Mouse (Mus musculus): Measurements from ENCODE around the gene Ermard. TPM values are rescaled to one million over a fixed set of nuclear protein-coding genes. Genes with fewer than 3 reads are reported as not detected.
"Not testable (repeated sequence)": the region's sequence is repeated elsewhere in the genome, so short reads cannot be mapped to it uniquely, and the experiment has no call there.

Ermard gene
- polyA plus RNA-seq (2015; fragmentation: Nextera tagmentation; extraction: Ambion mirVana), result 79.6 and 93.2 TPM in 2 replicates

DNA sequence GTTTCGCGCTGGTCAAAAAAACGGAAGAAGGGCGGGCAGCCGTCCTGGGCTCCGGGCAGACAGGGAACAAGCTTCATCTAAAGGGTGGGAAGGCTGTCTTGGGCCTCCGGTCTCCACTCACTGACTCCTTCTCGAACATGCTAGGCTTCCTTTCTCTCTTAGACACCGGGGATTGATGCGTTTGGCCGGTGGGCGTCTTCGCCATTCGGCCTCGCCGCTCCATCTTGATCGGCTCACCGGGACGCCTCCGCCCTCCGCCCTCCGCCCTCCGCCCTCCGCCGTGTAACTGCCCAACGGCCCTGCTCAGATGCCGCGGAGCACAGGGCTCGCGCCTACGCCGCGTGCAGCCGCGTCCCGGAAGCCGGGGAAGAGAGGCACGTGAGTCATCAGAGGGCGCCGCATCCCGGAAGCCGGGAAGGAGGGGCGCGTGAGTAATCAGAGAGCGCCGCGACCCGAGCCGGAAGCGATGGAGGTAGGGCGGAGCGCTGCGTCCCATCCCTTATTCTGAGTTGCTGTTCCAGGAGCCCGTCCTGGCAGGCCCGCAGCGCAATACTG is at the start of gene Ermard, which contains the start of the genes Tcte3 and Gm3448:
TSS of gene Ermard (plus strand) at position 34 of the 555 bp plus-strand sequence.
TSS of gene Tcte3 (minus strand) at position 314 of the 555 bp plus-strand sequence.
TSS of gene Gm3448 (minus strand) at position 363 of the 555 bp plus-strand sequence.
- not testable (repeated sequence) for H3K4me3 ChIP-seq (ENCODE audit: low read length); H3K27ac ChIP-seq (ENCODE audit: low read length); H3K9me3 ChIP-seq (ENCODE audit: low read length); H3K27me3 ChIP-seq (ENCODE audit: insufficient read depth, low read length); H3K9ac ChIP-seq (replicated peaks; ENCODE audit: low read length); H3K36me3 ChIP-seq (ENCODE audit: insufficient read depth, low read length); H3K4me2 ChIP-seq (replicated peaks; ENCODE audit: low read depth, low read length); H3K4me1 ChIP-seq (ENCODE audit: insufficient read depth, low read length)
- 0% methylated on average over 12 of the region's 56 CpGs for WGBS
- peak; percentile 98 for ATAC-seq (ENCODE audit: low FRiP score, low TSS enrichment)

GRCm38 (mm10) chr17:14992522-14993138 is 48.4 kb upstream of the Ermard start:
- H3K4me3 ChIP-seq (ENCODE audit: low read length); H3K9me3 ChIP-seq (ENCODE audit: low read length); H3K27me3 ChIP-seq (ENCODE audit: insufficient read depth, low read length); H3K9ac ChIP-seq (replicated peaks; ENCODE audit: low read length); H3K4me2 ChIP-seq (replicated peaks; ENCODE audit: low read depth, low read length); H3K27ac ChIP-seq (ENCODE audit: low read length); H3K4me1 ChIP-seq (ENCODE audit: insufficient read depth, low read length); H3K36me3 ChIP-seq (ENCODE audit: insufficient read depth, low read length): not testable (repeated sequence)
- WGBS, result no CpG with 5 or more reads among the region's 98 CpGs
- ATAC-seq (ENCODE audit: low FRiP score, low TSS enrichment), result peak; percentile 80

- H3K27ac ChIP-seq (ENCODE audit: low read length); H3K9me3 ChIP-seq (ENCODE audit: low read length); H3K4me2 ChIP-seq (replicated peaks; ENCODE audit: low read depth, low read length); H3K9ac ChIP-seq (replicated peaks; ENCODE audit: low read length); H3K4me3 ChIP-seq (ENCODE audit: low read length); H3K36me3 ChIP-seq (ENCODE audit: insufficient read depth, low read length); H3K4me1 ChIP-seq (ENCODE audit: insufficient read depth, low read length); H3K27me3 ChIP-seq (ENCODE audit: insufficient read depth, low read length): not testable (repeated sequence)
- WGBS, result no CpG with 5 or more reads among the region's 47 CpGs
- ATAC-seq (ENCODE audit: low FRiP score, low TSS enrichment), result peak; percentile 89
Observed at GRCm38 (mm10) chr17:14993139-14993832, 47.7 kb upstream of the Ermard start.

- H3K27ac ChIP-seq (ENCODE audit: low read length); H3K4me2 ChIP-seq (replicated peaks; ENCODE audit: low read depth, low read length); H3K36me3 ChIP-seq (ENCODE audit: insufficient read depth, low read length); H3K9me3 ChIP-seq (ENCODE audit: low read length); H3K4me1 ChIP-seq (ENCODE audit: insufficient read depth, low read length); ATAC-seq (ENCODE audit: low FRiP score, low TSS enrichment); H3K9ac ChIP-seq (replicated peaks; ENCODE audit: low read length); H3K4me3 ChIP-seq (ENCODE audit: low read length); H3K27me3 ChIP-seq (ENCODE audit: insufficient read depth, low read length): not testable (repeated sequence)
- no CpG with 5 or more reads among the region's 5 CpGs for WGBS
Observed at GRCm38 (mm10) chr17:14994140-14994539, 46.9 kb upstream of the Ermard start.

DNA sequence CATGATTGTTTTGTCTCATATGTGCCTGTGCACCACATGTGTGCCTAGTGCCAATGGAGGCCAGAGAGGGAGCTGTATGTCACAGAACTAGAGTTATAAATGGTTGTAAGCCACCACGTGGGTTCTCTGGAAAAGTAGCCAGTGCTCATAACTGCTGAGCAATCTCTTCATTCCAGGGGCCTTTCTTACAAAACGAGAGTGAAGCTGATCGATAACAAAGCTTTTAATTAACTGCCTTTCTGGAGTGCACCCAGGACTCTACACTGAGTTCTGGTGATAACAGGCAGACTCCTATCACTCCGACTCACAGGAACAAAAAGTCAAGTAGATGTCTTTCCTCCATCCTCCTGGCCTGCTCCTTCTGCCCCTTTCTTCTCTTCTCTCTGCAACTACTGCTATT is 41.0 kb upstream of the Ermard start:
- not testable (repeated sequence) for H3K36me3 ChIP-seq (ENCODE audit: insufficient read depth, low read length); H3K4me3 ChIP-seq (ENCODE audit: low read length); H3K4me2 ChIP-seq (replicated peaks; ENCODE audit: low read depth, low read length); H3K27me3 ChIP-seq (ENCODE audit: insufficient read depth, low read length); H3K9ac ChIP-seq (replicated peaks; ENCODE audit: low read length); H3K27ac ChIP-seq (ENCODE audit: low read length); H3K4me1 ChIP-seq (ENCODE audit: insufficient read depth, low read length); H3K9me3 ChIP-seq (ENCODE audit: low read length); ATAC-seq (ENCODE audit: low FRiP score, low TSS enrichment)
- no CpG with 5 or more reads among the region's 4 CpGs for WGBS

- ATAC-seq (ENCODE audit: low FRiP score, low TSS enrichment); H3K27ac ChIP-seq (ENCODE audit: low read length); H3K4me2 ChIP-seq (replicated peaks; ENCODE audit: low read depth, low read length); H3K27me3 ChIP-seq (ENCODE audit: insufficient read depth, low read length); H3K4me1 ChIP-seq (ENCODE audit: insufficient read depth, low read length); H3K9me3 ChIP-seq (ENCODE audit: low read length); H3K4me3 ChIP-seq (ENCODE audit: low read length); H3K9ac ChIP-seq (replicated peaks; ENCODE audit: low read length); H3K36me3 ChIP-seq (ENCODE audit: insufficient read depth, low read length): not testable (repeated sequence)
- WGBS, result no CpG with 5 or more reads among the region's 3 CpGs
Observed at GRCm38 (mm10) chr17:15009088-15009487, 31.9 kb upstream of the Ermard start.

GRCm38 (mm10) chr17:15009706-15010413 is 31.1 kb upstream of the Ermard start, which contains the start of gene Gm3435:
Gene Gm3435, plus strand, starts transcription at chr17:15010176.
- H3K4me3 ChIP-seq (ENCODE audit: low read length); H3K9ac ChIP-seq (replicated peaks; ENCODE audit: low read length); H3K27ac ChIP-seq (ENCODE audit: low read length); H3K4me2 ChIP-seq (replicated peaks; ENCODE audit: low read depth, low read length); H3K4me1 ChIP-seq (ENCODE audit: insufficient read depth, low read length); H3K36me3 ChIP-seq (ENCODE audit: insufficient read depth, low read length); H3K27me3 ChIP-seq (ENCODE audit: insufficient read depth, low read length); H3K9me3 ChIP-seq (ENCODE audit: low read length): not testable (repeated sequence)
- WGBS, result no CpG with 5 or more reads among the region's 60 CpGs
- peak; percentile 98 for ATAC-seq (ENCODE audit: low FRiP score, low TSS enrichment)

DNA sequence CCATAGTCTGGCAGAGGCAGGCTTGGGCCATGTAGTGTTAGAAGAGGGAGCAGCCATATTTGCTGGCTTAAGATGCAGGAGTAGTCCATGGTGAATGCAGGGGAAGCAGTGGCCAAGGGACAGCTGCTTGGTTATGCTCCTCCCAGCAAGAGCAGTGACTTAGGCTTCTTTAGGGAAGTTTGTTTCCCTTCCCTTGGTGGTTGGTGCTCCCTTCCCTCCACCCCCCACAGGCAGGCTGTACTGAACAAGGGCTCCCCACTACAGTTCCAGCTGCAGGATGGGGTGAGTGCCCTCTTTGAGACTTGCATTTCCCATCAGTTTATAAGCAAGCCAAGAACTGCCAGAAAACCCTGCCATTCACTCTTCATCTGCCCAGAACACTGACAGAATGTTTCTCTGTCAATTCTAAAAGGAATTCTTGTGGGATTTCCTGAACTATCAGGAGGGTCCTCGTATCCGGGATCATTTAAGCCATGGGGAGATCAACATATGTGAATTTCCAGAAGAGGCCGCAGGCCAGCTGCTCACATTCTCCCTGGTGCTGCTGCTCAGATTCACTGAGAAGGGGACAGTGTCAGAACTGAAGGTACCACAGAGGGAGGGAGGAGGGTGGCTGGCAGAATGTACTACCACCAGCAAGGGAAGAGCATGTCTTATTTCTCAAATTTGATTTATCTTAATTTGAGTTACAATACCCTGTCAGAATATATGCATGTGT is 19.3 kb upstream of the Ermard start:
- not testable (repeated sequence) for H3K9ac ChIP-seq (replicated peaks; ENCODE audit: low read length); H3K27ac ChIP-seq (ENCODE audit: low read length); H3K9me3 ChIP-seq (ENCODE audit: low read length); H3K4me1 ChIP-seq (ENCODE audit: insufficient read depth, low read length); H3K36me3 ChIP-seq (ENCODE audit: insufficient read depth, low read length); H3K27me3 ChIP-seq (ENCODE audit: insufficient read depth, low read length); ATAC-seq (ENCODE audit: low FRiP score, low TSS enrichment); H3K4me3 ChIP-seq (ENCODE audit: low read length); H3K4me2 ChIP-seq (replicated peaks; ENCODE audit: low read depth, low read length)
- WGBS, result 85% methylated on average over 3 of the region's 3 CpGs

DNA sequence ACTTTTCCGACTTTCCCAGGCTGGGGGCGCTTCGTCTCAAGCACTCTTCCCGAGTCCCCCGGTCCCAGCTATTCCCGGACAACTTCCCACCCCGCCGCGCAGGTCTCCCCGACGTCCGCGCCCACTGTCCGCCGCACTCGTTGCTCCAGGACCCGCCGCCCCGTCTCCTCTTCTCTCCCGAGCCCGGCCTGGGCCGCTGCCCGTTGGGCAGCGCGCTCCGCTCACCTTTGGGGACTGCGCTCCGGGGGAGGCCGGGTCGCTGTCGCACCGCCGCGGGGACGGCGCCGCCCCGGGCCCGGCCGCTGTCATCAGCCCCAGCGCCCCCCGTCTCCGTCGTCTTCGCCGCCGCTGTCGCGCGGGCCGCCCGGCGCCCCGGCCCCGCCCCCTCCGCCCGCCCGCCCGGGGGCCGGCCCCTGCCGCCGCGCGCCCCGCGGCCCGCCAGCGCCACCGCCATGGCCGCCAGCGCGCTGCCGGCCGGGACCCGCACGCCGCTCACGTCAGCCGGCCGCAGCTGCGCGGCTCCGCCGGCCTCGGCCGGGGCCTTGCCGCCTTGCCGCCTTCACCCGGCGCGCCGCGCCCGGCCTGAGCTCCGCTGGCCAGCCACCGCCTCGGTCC is 17.0 kb upstream of the Ermard start:
- peak; percentile 84 for ATAC-seq (ENCODE audit: low FRiP score, low TSS enrichment)
- WGBS, result no CpG with 5 or more reads among the region's 97 CpGs

More for the DNA sequence above, 17.0 kb upstream of the Ermard start:
- H3K36me3 ChIP-seq (ENCODE audit: insufficient read depth, low read length); H3K4me2 ChIP-seq (replicated peaks; ENCODE audit: low read depth, low read length); H3K9me3 ChIP-seq (ENCODE audit: low read length); H3K4me3 ChIP-seq (ENCODE audit: low read length); H3K9ac ChIP-seq (replicated peaks; ENCODE audit: low read length); H3K27ac ChIP-seq (ENCODE audit: low read length); H3K27me3 ChIP-seq (ENCODE audit: insufficient read depth, low read length); H3K4me1 ChIP-seq (ENCODE audit: insufficient read depth, low read length): not testable (repeated sequence)
